Mouse (Mus musculus) cortical plate, adult 2 months (tissue): Measurements from ENCODE around the gene Srcin1.

ENCODE experiments used
- CTCF ChIP-seq: fragments of 200-500 bp; IDR thresholded peaks from 2 replicates; pipeline ENCODE4 v1.5.1; 2011; ENCODE audit warnings: mild to moderate bottlenecking, control low read depth, low read length; ENCODE audit not compliant: insufficient read depth; ENCODE audit errors: extremely low read depth
- POLR2A ChIP-seq: fragments of 200-500 bp; IDR thresholded peaks from 2 replicates; pipeline ENCODE4 v1.6.1; 2011; ENCODE audit warnings: mild to moderate bottlenecking, low read length, control low read depth; ENCODE audit not compliant: insufficient read depth; ENCODE audit errors: extremely low read depth

DNA sequence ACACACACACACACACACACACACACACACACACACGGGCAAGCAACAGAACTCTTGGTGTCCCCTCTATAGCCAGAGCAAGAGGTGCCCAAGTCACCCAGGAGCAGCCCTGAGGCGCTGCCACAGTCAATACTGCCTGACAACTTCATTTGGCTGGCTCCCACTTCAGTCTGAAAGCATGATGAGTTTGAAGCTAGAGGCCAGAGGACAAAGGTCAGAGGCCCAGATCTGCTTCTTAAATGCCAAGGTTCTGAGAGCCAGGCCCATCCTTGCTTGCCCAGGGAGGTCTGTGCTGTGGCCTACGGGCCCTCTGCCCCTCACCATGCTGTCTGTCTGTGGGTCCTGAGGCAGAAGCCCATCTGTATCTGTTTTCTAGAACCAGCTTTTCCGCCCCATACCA is 18.1 kb downstream of the Srcin1 start:
- TF ChIP-seq POLR2A: no peak
- no peak for TF ChIP-seq CTCF
